Mouse (Mus musculus): ENCODE measurements at regions not wholly inside any gene's neighbourhood (a gene's known extent, or its start where the extent isn't known, plus 50 kb on each side); places are given as distances from the start of the nearest gene placed in this dataset.

DNA sequence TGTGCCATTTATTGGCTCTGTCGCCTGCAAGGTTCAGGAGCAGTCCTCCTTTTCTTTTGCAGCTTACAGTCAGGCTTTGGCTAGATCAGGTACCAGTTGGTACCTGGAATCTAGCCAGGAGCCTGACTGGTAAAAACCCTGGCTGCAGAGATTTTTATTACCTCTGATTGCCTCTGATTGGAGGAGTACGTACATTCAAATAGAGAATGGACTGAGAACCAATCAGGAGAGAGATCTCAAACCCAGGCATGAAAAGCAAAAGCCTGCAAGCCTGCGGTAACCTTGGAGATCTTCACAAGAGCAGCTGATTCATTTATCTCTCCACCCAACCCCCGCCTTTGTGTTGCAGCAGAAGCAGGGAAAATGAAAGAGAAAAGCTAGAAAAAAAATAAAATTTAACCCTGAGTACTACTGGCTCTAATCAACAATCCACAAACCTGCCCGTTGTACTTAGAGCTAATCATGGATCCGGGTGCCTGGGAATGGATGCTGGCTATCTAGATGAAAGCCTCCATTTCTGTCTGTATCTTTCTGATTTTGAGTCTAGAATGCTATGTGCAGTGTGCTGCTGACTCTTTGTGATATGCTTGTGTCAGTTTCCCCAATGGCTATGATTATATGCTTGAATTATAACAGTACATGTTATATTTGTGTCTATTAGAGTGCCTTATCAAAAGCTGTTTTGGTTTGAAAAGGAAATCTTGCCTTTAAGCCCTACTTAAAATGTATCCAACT is 406.2 kb upstream of the Ndn start:
- peak; percentile 74 for DNase-seq

DNA sequence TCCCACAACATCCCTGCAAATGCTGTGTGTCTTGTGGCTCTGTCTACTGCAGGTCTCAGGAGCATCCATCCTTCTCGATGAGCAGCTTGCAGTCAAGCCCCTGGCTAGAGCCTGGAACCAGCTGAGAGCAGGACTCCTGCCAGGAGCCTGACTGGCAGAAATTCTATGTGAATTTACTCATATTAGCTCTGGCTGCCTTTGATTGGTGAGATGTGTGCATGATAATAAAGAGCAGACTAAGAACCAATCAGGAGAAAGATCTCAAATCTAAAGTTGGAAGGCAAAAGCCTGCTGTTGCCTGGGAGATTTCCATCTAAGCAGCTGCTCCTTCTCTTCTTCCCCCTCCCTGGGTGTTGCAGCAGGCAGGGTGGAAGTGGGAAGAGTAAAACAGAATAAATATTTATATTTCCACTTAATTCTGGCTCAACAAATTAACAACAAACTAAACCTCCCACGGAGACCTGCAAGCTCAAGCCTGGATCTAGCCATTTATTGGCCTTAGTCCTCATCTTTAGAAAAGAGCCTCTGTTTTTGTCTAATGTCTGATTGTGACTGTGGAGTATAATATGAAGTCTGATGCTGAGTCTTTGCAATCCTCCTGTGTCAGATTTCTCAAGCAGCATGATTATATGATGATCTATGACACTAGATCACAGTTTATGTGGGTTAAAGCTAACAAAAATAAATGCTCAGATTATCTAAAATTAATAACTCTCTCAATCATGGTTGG is 364.0 kb upstream of the Ndn start:
- DNase-seq = peak; percentile 70

DNA sequence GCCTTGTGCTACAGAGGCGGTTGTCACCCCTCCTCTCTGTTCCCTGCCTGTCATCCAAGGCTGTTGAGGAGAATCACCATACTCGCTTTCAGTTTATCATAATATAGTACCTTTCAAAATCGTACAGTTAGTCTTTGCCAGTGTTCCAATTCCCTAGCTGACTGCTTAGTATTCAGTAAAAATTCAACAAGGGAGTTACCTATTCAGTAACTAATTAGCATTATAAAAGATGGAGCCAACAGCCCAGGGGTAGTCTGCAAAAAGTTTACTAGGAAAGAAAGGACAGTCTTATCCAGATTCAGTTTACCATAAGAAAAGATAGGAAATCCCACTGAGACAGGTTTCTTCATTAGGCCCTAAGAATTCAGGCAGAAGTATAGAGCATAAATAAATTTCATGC is 319.7 kb upstream of the Ndn start:
- DNase-seq = no peak

DNA sequence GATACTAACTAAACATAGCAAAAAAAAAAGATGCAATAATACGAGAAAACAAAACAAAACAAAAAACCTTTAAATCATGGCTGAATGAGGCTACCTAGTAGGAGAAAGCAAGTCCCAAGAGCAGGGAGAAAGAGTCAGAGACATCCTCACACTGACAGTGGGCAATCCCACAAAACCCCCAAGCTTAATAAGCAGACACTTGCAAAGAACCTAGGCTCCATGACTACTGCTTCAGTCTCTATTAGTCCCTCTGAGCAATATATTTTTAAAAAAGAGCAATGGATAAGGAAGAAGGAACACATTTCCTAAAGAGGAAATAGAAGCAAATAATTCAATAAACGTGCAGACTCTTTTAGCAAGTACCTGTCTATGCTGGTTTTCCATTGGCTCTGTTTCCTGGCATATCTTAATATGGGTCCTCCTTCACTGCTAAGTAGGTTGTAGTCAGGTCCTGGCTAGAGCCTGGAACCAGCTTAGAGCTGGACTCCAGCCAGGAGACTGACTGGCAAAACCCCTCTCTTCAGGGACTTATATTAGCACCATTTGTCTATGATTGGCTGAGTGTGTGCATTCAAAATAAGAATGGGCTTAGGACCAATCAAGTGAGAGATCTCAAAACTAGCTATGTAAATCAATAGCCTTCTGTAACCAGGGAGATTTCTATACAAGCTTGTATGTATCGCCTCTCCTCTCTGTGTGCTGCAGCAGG is 300.5 kb upstream of the Ndn start:
- peak; percentile 21 for DNase-seq

DNA sequence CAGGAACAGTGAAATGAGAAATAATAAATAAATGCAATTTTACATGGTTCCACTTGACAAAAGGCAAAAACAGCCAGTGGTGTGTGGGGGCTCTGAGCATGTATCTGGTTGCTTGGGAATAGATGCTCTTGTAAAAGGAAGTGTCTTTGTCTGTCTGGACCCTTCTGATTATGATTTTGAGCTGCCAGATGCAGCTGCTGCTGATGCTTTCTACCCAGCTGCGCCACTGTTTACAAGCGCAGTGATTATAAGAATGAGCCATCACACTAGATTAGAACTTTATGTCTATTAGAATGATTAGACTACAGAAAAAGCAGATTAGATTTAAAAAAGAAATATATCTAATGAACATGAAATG is 299.9 kb upstream of the Ndn start:
- peak; percentile 5 for DNase-seq

DNA sequence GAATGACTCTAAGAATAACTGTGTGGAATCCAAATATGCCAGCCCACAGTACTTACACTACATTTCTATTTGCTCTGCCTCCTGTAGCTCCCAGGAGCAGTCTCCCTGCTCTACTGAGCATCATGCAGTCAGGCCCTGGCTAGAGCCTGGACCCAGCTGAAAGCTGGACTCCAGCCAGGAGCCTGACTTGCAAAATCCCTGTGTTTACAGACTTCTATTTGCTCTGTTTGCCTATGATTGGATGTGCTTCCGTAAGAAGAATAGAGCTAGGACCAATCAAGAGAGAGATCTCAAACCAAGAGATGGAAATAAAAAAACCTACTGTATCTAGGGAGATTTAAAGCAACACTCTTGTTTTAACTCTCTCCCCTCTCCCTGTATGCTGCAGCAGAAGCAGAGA is 267.8 kb upstream of the Ndn start:
- no peak for DNase-seq

DNA sequence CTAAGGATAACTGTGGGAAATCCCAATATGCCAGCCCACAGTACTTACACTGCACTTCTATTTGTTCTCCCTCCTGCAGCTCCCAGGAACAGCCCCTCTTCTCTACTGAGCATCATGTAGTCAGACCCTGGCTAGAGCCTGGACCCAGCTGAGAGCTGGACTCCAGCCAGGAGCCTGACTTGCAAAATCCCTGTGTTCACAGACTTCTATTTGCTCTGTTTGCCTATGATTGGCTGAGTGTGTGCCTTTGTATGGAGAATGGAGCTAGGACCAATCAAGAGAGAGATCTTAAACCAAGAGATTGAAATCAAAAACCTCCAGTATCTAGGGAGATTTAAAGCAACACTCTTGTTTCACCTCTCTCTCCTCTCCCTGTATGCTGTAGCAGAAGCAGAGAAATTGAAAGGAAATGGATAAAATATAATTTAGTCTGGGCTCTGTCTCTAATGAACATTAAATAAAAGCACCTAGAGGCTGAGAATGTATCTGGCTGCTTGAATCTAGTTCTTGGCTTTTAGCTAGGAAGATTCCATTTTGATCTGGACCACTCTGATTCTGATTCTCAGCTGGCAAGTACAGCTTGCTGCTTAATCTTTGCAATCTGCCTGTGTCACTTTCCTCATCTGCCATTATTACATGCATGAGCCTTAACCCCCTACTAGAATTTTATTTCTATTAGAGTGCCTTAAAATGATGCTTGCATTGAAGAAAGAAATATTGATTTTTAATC is 261.1 kb upstream of the Ndn start:
- DNase-seq = no peak

Measured in right cerebral cortex, postnatal 25 days (tissue).